Mouse (Mus musculus) left cerebral cortex, adult 2 months (tissue): ENCODE data around the gene Zhx3. TPM values are rescaled to one million over a fixed set of nuclear protein-coding genes. Genes with fewer than 3 reads are reported as not detected.
A peak's percentile ranks its signal among the peaks of the same experiment; 100 is the strongest.

Experiments used
- DNase-seq, 2 experiments: peaks; one replicate each; pipeline ENCODE4 v3.0.0; 2021 to 2022; ENCODE audit warnings: low spot score in 2 of 2, mixed read lengths in 1 of 2; ENCODE audit errors: extremely low spot score in 1 of 2
- H3K27ac ChIP-seq: fragments of 200-600 bp; 2 replicates; pipeline ENCODE4 v1.8.1; 2022
- H3K4me3 ChIP-seq: fragments of 200-600 bp; 2 replicates; pipeline ENCODE4 v1.8.1; 2022
- CTCF ChIP-seq: fragments of 200-600 bp; IDR thresholded peaks from 2 replicates; pipeline ENCODE4 v1.8.1; 2022; ENCODE audit warnings: antibody characterized with exemption, mild to moderate bottlenecking, moderate library complexity
- intact Hi-C: fragments of 180-260 bp; cut with DNase I; formaldehyde crosslinking; loops from one replicate; pipeline ENCODE4 v1.15.1; 2025
- total RNA-seq, 2 experiments: library from RNA; stranded (reverse); gene quantifications; 2 replicates each; pipeline ENCODE4 v1.2.3; 2021

The Zhx3 gene
- total RNA-seq, 2 experiments from 2014 or later = 67.8 to 81.4 TPM

GRCm38 (mm10) chr2:160854687-160855086 is 18.1 kb downstream of the Zhx3 start:
- DNase-seq = peak; percentile 26 to 50
- intact Hi-C loops = no loop called here
- peak overlapping the region; percentile 7; the same call in 1 of the 2 replicates for H3K27ac ChIP-seq
- H3K4me3 ChIP-seq = no peak overlapping the region
- no peak for TF ChIP-seq CTCF

GRCm38 (mm10) chr2:160850360-160850759 is 22.4 kb downstream of the Zhx3 start:
- intact Hi-C loops = no loop called here
- H3K4me3 ChIP-seq = no peak overlapping the region
- no peak overlapping the region for H3K27ac ChIP-seq
- DNase-seq = no peak
- no peak for TF ChIP-seq CTCF

GRCm38 (mm10) chr2:160849617-160850240 is 23.1 kb downstream of the Zhx3 start:
- H3K4me3 ChIP-seq = no peak overlapping the region
- peak overlapping the region; percentile 4; the same call in 1 of the 2 replicates for H3K27ac ChIP-seq
- peak; percentile 45 for TF ChIP-seq CTCF
- intact Hi-C loops = no loop called here
- no peak for DNase-seq

GRCm38 (mm10) chr2:160848186-160848585 is 24.6 kb downstream of the Zhx3 start:
- no peak for TF ChIP-seq CTCF
- intact Hi-C loops = no loop called here
- no peak overlapping the region for H3K27ac ChIP-seq
- H3K4me3 ChIP-seq = no peak overlapping the region
- DNase-seq = no peak

GRCm38 (mm10) chr2:160847664-160848063 is 25.1 kb downstream of the Zhx3 start:
- intact Hi-C loops = no loop called here
- Histone ChIP-seq H3K4me3 (no peak overlapping the region), H3K27ac (no peak overlapping the region)
- TF ChIP-seq CTCF = no peak
- no peak for DNase-seq

- no peak for DNase-seq
- intact Hi-C loops = no loop called here
- Histone ChIP-seq H3K4me3 (no peak overlapping the region), H3K27ac (no peak overlapping the region; the same call in 1 of the 2 replicates)
- no peak for TF ChIP-seq CTCF
These were observed 32.0 kb downstream of the Zhx3 start for GRCm38 (mm10) chr2:160840838-160841237.

DNA sequence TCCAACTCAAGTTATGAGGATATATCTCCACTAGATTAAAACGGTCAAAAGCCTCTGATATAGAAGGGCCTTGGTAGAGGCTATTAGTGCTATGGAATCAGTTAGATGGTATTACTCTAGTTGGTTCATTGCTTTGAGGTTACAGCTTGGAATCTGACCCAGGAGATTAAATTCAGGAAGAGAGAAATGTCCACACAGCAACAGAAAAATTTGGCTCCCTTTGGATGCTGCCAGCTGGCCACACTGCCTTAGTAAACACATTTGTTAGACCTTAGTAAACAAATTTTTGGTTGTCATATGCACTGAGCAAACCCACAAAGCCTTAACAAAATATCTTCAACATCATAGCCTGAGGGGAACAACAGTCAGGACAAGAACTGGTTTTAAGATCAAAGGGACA is 62.0 kb downstream of the Zhx3 start:
- Histone ChIP-seq H3K4me3 (no peak overlapping the region), H3K27ac (no peak overlapping the region)
- TF ChIP-seq CTCF = no peak
- DNase-seq = no peak
- intact Hi-C loops = no loop called here

DNA sequence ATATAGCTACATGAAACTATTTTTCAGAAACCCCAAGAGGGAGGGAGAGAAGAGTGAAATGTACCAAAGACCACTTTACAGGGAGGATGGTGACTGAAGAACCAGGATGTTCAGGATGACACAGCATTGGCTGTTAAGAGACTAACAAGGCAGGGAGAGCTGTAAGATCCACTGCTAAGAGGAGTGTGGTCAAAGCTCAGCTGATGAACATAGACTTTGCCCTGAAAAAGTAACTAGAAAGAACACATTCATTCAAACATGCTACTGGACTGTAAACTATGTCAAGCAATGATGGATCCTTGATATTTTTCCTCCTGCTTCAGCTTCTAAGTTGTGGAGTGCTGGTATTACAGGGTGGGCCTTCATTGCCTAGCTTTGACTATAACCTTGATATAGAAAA is 62.4 kb downstream of the Zhx3 start:
- DNase-seq = no peak
- no peak for TF ChIP-seq CTCF
- no peak overlapping the region for H3K27ac ChIP-seq
- H3K4me3 ChIP-seq = no peak overlapping the region
- intact Hi-C loops = no loop called here

GRCm38 (mm10) chr2:160806091-160806521 is 66.7 kb downstream of the Zhx3 start:
- intact Hi-C loops = loop anchor here (5.0 kb wide), 1 partner anchor 66 kb away; the partner anchor contains the start of gene Zhx3
- peak overlapping the region; percentile 81 for H3K27ac ChIP-seq
- no peak for TF ChIP-seq CTCF
- no peak for DNase-seq
- no peak overlapping the region for H3K4me3 ChIP-seq

GRCm38 (mm10) chr2:160804794-160805527 is 67.8 kb downstream of the Zhx3 start:
- no peak overlapping the region for H3K4me3 ChIP-seq
- intact Hi-C loops = loop anchor here (5.0 kb wide), 1 partner anchor 67 kb away; the partner anchor contains the start of gene Zhx3
- no peak for DNase-seq
- no peak for TF ChIP-seq CTCF
- H3K27ac ChIP-seq = peak overlapping the region; percentile 81

GRCm38 (mm10) chr2:160802326-160802725 is 70.5 kb downstream of the Zhx3 start:
- intact Hi-C loops = no loop called here
- TF ChIP-seq CTCF = no peak
- H3K4me3 ChIP-seq = no peak overlapping the region
- DNase-seq = no peak
- no peak overlapping the region for H3K27ac ChIP-seq

DNA sequence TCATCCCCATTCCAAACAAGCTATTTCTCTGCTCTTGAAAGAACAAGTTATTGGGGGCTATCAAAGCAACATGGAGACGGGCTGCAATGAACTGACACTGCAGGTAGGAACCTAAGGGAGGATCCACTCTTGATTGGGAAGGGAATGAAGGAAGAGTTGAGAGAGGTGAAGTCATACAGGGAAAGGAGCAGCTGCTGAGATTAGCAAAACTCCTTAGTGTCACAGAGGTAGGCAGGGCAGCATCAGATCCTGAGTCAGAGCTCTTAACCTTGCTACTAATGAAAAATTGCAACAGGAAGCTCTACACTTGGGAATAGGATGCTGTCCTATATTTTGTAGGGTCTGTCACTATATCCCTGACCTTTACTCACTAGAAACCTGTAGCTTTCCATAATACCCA is 71.8 kb downstream of the Zhx3 start:
- Histone ChIP-seq H3K27ac (no peak overlapping the region), H3K4me3 (no peak overlapping the region)
- intact Hi-C loops = no loop called here
- DNase-seq = no peak
- TF ChIP-seq CTCF = no peak
